Mouse (Mus musculus) liver, embryonic 15.5 days (tissue): ENCODE measurements around the gene Faap100. TPM values are rescaled to one million over a fixed set of nuclear protein-coding genes. Genes with fewer than 3 reads are reported as not detected.

Experiments
- microRNA-seq: library from miRNA; unstranded; fragments of <30 nt; microRNA quantifications from one replicate; pipeline ENCODE4, GENCODE M21; 2016
- polyA plus RNA-seq: library from polyadenylated mRNA; unstranded; fragments of >200 nt; fragmentation: Nextera tagmentation; extraction: Ambion mirVana; gene quantifications from 2 replicates; pipeline ENCODE4 v1.2.1, GENCODE M21; 2015

Faap100 gene
- polyA plus RNA-seq, 1 experiment from 2014 or later: 6.2 TPM

Small RNA genes lying within 50 kb of the gene (microRNA-seq; reads per million reads assigned to microRNA genes)
- not detected for gene Gm23419
- gene Mir6935: 2.3 reads per million

Other genes with a start within 250 kb of the Faap100 start
- gene Slc38a10, start 227.4 kb downstream of the Faap100 start, polyA plus RNA-seq: 34.0 and 38.8 TPM in 2 replicates
- gene Bahcc1, start 145.8 kb downstream of the Faap100 start, polyA plus RNA-seq: 0.91 and 1.0 TPM in 2 replicates
- 559 and 587 TPM in 2 replicates for gene Actg1, start 30.2 kb downstream of the Faap100 start, polyA plus RNA-seq
- gene Fscn2, start 17.2 kb downstream of the Faap100 start, polyA plus RNA-seq: not detected in 2 replicates
- gene Nploc4, start 58.9 kb upstream of the Faap100 start, polyA plus RNA-seq: 20.6 and 24.3 TPM in 2 replicates
- gene Tspan10, start 63.9 kb upstream of the Faap100 start, polyA plus RNA-seq: not detected in 2 replicates
- gene Pde6g, start 74.7 kb upstream of the Faap100 start, polyA plus RNA-seq: 0.17 TPM in 1 of 2 replicates, not detected in the other
- 6.8 and 7.1 TPM in 2 replicates for gene Oxld1, start 79.3 kb upstream of the Faap100 start, polyA plus RNA-seq
- 13.0 and 14.2 TPM in 2 replicates for gene Ccdc137, start 79.4 kb upstream of the Faap100 start, polyA plus RNA-seq
- 13.7 and 14.0 TPM in 2 replicates for gene Arl16, start 88.8 kb upstream of the Faap100 start, polyA plus RNA-seq
- gene Mrpl12, start 105.8 kb upstream of the Faap100 start, polyA plus RNA-seq: 89.5 and 90.2 TPM in 2 replicates
- gene Slc25a10, start 113.1 kb upstream of the Faap100 start, polyA plus RNA-seq: 42.8 and 46.5 TPM in 2 replicates
- 16.9 and 20.5 TPM in 2 replicates for gene Gcgr, start 151.9 kb upstream of the Faap100 start, polyA plus RNA-seq
- 41.8 and 47.6 TPM in 2 replicates for gene Mcrip1, start 171.0 kb upstream of the Faap100 start, polyA plus RNA-seq
- 0.36 and 0.38 TPM in 2 replicates for gene Ppp1r27, start 172.4 kb upstream of the Faap100 start, polyA plus RNA-seq
- 635 and 803 TPM in 2 replicates for gene P4hb, start 194.5 kb upstream of the Faap100 start, polyA plus RNA-seq
- 222 and 238 TPM in 2 replicates for gene Arhgdia, start 202.9 kb upstream of the Faap100 start, polyA plus RNA-seq
- gene Alyref, start 219.6 kb upstream of the Faap100 start, polyA plus RNA-seq: 253 and 277 TPM in 2 replicates
- 76.2 and 79.0 TPM in 2 replicates for gene Anapc11, start 219.7 kb upstream of the Faap100 start, polyA plus RNA-seq
- 14.7 and 15.8 TPM in 2 replicates for gene Npb, start 229.7 kb upstream of the Faap100 start, polyA plus RNA-seq
- gene Pcyt2, start 239.2 kb upstream of the Faap100 start, polyA plus RNA-seq: 138 and 165 TPM in 2 replicates
- gene Sirt7, start 246.5 kb upstream of the Faap100 start, polyA plus RNA-seq: 32.3 and 36.9 TPM in 2 replicates